Mouse (Mus musculus) bone marrow, adult 2 months (tissue): ENCODE measurements around the gene N4bp3.

Source experiments
- CTCF ChIP-seq: fragments of 200-500 bp; IDR thresholded peaks from 2 replicates; pipeline ENCODE4 v1.5.1; 2011; ENCODE audit warnings: low read length, control low read depth; ENCODE audit not compliant: control insufficient read depth, insufficient read depth
- POLR2A ChIP-seq: fragments of 200-500 bp; IDR thresholded peaks from 2 replicates; pipeline ENCODE4 v1.6.1; 2011; ENCODE audit warnings: low read depth, mild to moderate bottlenecking, control low read depth, low read length, borderline replicate concordance; ENCODE audit not compliant: control insufficient read depth

DNA sequence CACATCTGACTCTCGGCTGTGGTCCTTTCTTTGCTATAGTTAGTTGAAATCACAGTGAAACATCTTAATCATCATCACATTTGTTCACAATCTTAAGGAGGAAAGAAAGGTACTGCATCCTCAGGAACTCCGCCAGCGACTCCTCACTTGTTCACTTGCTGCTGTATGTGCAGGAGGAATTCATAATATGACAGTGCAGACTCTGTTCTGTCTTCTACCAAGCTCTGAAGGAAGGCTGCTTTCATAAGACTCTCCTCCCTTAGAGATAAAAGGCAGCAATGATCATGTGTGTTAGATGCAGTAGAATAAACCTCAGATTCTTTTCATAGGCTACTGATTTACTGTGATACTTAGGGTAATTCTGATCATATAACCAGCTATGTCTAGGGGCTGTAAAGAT, 44.3 kb upstream of the N4bp3 start:
- TF ChIP-seq POLR2A = no peak
- TF ChIP-seq CTCF = no peak
